Mouse (Mus musculus): Measurements from ENCODE around the gene Pnmal1.
"Not testable (repeated sequence)": the region's sequence is repeated elsewhere in the genome, so short reads cannot be mapped to it uniquely, and the experiment has no call there.

Gene Pnmal1

DNA sequence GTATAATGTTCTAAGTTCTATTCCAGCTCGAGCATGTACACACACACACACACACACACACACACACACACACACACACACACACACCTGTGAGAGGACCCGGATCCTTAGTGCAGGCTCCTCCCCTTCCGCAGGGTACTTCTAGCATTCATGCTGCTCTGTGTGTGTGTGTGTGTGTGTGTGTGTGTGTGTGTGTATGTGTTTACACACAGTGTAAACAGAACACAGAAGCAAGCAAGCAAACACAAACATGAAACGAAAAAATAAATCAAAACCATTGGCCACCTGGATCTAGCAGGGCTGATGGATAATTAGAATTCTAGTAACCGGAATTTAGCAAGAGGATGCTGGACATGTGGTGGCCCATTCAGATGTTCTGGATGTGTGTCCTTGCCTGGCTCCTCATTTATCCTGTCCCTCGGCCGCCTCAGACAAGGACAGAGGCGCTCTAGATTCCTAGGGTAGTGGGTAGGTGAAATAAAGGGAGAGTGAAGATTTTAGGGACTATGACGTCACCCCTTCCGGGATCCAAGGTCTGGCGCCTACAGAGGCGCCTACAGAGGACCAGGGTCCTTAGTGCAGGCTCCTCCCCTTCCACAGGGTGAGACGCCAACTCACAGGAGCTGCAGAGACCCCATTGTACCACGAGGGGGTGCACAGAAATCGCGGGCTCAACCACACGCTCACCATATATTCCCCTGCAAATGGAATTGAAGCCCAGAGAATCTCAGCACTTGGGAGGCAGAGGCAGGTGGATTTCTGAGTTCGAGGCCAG, 8.4 kb upstream of the Pnmal1 start:
- DNase-seq (ENCODE audit: low spot score in 2 of 2), result peak; percentile 86 to 87

DNA sequence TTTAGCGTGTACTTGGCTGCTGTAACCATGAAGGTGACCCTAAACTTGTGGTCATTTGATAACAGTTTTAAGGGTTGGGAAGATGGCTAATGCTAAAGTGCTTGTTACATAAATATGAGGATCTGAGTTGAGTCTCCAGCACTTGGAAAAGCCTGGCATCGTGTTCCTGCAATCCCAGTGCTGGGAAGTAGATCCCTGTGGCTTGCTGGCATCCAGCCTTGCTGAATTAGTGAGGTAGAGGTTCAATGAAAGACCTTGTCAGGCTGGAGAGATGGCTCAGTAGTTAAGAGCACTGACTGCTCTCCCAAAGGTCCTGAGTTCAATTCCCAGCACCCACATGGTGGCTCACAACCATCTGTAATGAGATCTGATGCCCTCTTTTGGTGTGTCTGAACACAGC, 5.7 kb upstream of the Pnmal1 start:
- not testable (repeated sequence) for DNase-seq (ENCODE audit: low spot score in 2 of 2)

DNA sequence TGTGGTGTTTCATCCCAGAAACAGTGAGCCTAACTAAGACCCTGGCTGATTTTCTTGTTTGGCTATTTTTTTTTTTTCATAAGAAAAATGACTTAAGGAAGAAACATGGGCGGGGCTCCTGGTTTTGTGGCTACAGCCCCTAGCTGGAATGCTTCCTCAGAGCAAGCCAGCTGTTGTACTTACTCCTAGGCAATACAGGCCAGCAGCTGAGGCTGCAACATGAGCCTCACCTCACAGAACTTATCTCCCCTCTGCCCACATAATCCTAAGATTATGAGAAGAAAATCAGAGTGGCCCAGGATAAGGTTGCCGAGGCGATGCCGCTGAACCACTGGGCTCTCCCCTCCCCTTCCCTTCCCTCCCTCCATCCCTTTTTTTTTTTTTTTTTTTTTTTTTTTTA, 3.8 kb upstream of the Pnmal1 start:
- DNase-seq (ENCODE audit: low spot score in 2 of 2), result no peak

DNA sequence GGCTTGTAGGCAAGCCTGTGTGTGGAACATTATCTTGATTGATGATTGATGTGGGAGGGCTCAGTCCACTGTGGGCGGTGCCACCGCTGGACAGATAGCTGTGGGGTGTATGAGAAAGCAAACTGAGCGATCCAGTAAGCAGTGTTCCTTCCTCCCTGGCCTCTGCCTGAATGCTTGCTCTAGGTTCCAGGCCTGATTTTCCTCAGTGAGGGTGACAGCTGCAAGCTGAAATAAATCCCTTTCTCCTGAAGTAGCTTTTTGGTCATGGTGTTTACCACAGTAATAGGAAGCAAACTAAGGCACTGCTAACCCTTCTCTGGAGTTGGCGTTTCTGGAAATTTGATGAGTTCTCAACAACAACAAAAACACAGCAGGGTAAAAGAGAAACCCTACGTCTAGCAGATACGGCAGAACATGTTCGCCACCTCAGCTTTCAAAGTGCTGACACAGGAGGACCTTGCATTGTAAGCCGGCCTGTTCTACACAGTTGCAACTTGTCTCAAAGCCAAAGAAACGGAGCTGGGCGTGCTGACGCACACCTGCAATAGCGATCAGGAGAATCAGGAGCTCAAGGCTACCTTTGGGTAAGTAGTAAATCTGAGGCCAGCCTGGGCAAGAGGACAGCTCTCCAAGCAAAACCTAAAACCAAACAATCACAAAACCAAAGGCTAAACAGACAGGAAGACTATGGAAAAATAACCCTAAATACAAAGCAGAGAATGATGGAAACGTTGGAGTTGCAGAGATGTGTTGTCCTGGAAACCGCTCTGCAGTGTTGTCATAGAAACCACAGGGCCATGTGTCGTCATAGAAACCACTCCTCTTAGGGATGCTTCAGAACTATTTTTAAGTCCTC, 2.8 kb upstream of the Pnmal1 start:
- DNase-seq (ENCODE audit: low spot score in 2 of 2), result no peak

DNA sequence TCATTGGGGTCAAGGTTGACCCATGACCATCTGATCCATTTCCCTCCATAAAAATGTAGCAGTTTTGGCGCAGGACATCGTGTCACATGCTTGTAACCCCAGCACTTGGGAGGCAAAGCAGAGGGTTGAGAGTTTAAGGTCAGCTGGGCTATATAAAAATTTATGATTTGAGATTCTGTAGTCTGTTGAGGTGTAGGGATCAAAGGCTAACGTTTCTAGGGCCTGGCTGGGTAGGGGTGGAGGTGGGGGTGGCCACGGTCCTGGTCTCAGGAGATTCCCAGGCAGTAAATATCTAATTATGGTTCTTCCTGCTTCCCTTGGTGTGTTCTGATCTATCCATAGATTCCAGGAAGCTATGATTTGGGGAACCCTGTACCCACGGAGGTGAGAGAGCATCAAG, 2.2 kb downstream of the Pnmal1 start:
- no peak for DNase-seq (ENCODE audit: low spot score in 2 of 2)

DNA sequence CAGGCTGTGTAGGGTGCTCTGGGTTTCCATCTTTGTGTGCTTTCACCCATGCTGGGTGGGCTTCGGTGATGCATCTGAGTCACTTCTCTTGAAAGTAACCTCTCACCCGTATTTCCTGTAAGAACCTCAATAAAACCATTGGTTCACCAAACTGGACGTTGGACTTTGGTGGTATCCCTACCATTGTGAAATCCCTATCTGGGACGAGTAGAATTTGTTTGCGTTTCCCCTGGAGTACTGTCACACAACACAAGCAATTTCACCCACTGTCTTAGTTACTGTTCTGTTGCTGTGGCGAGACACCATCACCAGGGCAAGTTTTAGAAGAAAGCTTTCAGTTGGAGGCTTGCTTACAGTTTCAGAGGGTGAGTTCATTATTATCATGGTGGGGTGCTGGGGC, 8.9 kb downstream of the Pnmal1 start:
- no peak for DNase-seq (ENCODE audit: low spot score in 2 of 2)

DNA sequence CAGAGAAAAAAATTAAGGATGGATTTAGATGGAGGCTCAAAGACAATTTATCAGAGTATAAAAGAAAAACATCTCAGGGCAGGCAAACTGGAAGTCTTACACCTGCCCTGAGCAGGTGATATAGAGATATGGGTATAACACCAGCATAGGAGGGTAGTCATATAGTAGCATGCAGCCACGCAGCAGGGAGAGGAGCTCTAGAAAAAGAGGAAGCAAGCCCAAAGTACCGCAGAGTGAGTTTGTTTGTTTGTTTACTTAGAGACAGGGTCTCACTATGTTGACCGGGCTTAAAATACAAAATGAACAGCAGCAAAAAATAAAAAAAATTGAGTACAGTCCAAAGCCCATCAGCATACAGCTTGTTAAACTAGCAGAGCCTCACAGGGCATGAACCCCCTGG, 11.7 kb downstream of the Pnmal1 start:
- DNase-seq (ENCODE audit: low spot score in 2 of 2), result no peak

DNA sequence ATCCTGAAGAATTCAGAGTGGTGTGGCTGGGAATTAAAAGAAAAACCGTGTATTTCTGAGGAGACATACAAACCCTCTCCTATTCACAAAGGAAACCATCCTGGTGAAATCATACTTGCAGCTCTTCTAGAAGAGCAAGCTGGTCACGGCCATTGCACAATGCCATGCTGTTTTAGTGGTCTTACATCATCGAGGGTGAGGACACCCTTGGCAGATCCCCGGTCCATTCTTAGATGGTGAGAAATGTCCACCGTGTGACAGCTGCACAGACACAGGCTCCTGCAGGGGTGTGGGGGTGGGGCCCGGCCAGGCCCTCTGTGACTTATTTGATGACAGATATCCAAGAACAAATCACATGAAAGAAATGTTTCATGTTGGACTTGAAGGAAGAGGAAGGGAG, 14.5 kb downstream of the Pnmal1 start:
- DNase-seq (ENCODE audit: low spot score in 2 of 2), result peak in 1 of 2 experiments; percentile 34

DNA sequence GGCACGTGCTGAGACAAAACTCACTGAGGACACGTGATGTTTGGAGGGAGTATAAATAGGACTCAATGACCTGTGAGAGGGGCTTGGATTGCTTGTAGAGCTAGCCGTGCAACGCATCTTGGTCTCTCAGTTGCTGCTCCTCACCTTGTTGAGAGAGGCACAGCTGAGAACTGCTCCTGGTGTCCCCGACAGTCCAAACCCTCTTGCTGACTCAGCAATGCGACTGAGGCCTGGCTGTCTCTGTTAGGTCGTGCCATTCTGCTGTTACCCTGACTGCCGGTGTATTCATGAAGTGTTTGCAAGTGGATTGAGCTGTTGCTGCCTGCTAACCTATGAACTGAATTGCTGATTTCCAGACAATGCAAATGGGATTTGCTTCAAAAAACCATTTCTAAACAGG, 16.8 kb downstream of the Pnmal1 start:
- DNase-seq (ENCODE audit: low spot score in 2 of 2), result no peak

DNA sequence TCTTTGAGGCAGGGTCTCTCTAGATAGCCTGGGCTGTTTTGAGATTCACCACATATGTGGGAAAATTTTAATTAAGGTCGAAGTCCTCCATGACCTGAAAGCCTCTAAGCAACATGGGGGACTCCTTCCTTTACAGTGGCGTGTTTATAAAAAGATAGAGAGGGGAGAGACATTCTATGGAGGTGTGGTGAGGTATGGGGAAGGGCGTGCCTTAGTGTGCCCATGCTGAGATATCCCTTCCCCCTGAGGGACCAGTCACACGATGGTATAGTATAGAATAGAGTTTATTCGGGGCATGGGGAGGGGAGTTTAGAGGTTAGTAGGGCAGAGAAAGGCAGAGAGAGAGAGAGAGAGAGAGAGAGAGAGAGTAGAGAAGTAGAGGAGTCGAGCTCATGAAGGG, 18.7 kb downstream of the Pnmal1 start:
- no peak for DNase-seq (ENCODE audit: low spot score in 2 of 2)

DNA sequence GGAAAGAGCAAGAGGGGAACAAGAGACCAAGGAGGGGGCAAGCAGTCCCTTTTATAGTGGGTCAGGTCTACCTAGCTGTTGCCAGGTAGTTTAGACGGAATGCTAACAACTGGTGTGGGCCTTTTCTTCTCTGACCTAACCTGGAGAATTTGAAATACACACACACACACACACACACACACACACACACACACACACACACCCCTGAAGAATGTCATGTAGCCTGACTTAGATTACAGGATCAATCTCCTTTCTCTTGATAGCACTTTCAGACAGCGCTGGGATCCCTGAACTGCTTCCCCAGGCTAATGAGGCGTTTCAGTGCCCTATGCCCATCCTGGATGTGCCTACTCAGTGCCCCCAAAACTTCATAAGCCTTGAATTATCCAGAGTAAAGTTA, 19.1 kb downstream of the Pnmal1 start:
- no peak for DNase-seq (ENCODE audit: low spot score in 2 of 2)

DNA sequence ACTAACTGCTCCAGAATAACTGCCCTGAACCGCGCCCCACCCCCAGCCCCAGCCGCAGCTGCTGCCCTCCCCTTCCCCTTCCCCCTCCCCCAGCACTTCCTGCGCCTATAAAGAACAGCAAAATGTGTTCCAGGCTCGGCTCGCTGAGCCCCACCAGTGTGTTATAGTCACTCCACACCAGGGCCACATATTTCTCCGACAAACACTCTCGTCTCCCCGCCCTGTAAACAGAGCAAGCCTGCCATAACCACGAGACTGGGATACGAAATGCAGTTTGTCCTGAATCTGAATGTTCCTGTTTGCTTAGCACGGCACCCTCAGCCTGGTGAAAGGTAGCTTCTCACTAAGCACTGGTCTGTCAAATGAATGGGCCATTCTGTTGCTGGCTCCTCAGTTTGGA, 20.9 kb downstream of the Pnmal1 start:
- no peak for DNase-seq (ENCODE audit: low spot score in 2 of 2)

DNA sequence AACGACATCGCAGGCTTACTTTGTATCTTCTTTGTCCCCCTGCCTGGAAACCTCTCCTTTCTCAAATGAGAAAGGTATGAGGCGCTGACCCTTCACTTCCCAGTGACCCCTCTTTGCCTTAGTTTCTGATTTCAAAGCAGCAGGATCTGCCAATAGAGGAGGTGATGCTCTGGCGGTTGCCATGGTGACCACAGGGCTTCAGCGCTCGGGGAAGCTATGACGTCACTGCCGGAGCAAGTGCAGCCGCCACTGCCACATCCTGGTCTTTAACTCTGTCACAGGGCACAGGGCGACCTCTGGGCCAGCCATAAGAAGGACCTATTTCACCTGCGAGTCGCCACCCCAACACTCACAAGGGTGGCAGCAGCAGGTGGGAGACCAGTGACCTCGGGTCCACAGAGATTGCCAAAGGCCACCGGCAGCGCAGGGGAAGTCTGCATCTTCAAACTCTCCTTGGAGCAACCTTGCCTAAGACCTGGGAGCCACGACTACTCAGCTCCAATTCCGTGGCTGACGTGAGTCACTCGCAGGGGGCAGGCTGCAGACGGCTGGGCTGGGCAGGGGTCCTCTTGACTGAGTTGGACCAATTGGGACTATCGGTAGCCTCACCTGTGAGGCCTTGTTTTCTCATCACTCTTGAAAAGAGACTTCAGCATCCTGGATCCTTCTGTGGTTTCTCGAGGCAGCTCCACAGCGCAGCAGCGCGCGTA, 23.5 kb downstream of the Pnmal1 start, which contains the start of gene Gm42372:
Gene Gm42372, plus strand, starts transcription at position 228 of the 710 bp plus-strand sequence.
- DNase-seq (ENCODE audit: low spot score in 2 of 2), result peak; percentile 72 to 78

DNA sequence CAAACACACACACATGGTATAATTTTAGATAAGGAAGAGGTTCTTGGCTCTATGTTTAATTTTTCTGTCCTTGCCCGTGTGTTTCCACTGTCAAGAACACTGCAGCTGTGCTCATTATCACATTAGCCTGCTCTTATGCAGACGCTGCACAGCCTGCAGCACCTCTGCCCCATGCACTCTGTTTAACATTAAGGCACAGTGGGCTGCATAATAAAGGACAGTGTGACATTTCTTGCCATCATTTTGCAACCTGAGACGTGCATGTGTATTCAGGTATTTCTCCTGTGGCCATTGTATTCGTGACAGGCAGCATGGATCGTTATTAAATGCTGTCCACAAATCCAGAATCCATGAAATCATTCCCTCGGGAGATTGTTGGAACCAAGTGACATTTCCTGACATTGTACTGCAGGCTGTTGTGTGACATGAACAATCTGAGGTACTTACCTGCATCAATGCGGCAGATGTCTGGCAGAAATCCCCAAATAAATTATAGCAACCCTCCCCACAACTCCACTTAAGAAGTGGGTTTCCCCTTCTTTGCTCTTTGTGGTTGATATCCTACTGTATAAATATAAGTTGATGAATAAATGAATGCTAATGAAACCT, 28.2 kb downstream of the Pnmal1 start:
- no peak for DNase-seq (ENCODE audit: low spot score in 2 of 2)

DNA sequence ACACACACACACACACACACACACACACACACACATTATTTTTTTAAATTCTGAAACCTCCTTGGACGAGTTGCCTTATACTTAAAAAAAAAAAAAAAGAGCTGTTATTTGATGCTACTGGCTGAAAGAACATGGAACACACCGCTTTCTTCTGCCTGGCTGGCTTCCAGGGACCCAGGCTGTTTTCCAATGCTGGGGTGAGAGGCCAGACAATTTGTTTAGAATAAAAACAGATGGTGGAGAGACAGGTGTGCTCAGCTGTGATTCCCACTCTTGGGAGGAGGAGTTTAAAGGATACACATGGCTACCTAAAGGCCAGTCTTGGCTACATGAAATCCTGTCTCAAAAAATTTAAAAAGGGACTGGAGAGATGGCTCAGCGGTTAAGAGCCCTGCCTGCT, 28.9 kb downstream of the Pnmal1 start:
- DNase-seq (ENCODE audit: low spot score in 2 of 2), result peak in 1 of 2 experiments; percentile 63

DNA sequence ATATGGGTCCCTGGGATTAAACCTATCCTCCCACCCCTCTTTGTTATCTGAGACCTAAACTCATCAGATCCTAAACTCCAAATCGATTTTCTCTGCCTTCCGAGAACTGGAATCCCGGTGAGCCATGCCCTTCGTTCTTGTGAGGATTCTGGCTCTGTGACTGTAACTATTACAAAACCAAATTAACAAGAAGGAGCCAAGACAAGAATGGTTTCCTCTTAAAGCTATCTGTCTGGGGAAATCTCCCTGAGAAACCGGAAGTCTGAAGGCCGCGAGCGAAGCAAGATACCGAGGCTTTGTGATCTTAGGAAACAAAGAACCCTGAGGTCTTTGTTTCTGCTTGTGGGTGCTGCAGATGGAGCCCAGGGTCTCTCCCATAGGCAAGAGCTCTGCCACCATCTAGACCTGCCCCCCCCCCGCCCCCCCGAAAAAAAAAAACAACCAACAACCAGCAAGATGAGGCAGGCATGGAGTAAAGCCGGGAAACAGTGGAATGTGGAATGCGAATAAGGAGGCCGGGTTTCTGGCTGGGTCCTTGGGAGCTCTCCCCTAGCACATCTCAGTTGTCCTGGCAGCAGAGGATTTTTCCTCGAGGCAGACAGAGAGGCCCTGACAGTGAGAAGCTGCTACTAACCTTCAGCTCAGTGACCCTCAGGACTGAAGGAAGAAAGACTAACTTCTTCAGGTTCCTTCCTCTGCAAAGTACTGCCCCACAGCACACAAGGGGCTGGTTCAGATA, 30.7 kb downstream of the Pnmal1 start:
- no peak for DNase-seq (ENCODE audit: low spot score in 2 of 2)

DNA sequence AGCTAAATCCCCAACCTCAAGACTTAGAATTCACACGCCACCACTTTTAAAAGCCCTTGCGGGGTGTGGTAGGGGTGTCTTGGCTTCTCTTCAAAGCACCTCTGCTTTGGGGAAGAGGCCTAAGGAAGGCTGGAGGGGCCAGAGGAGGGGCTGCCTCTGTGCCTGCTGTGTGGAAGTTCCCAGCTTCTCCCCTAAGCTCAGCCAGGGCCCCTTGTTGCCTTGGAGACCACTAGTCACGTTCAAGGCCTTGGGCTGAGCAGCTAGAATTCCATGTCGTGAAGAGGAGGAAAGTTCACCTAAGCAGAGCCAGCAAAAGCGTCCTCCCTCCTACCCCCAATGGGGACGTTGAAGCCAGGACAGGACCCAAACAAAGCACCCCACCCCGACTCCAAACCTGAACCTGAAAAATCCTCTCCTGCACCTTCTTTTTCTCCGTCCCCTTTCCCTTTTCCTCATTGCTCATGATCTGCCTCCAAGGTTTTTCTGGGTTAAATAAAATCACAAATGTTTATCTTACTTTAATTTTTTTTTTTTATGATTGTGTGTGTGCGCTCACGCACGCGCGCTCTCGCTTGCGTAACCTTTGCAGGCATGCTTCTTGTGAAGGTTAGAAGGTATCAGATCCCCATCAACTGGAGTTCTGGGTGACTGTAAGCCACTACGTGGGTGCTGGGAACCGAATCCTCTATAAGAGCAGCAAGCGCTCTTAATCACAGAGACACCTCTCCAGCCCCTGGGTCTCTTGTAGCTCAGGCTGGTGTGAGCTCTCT, 32.4 kb downstream of the Pnmal1 start:
- no peak for DNase-seq (ENCODE audit: low spot score in 2 of 2)

DNA sequence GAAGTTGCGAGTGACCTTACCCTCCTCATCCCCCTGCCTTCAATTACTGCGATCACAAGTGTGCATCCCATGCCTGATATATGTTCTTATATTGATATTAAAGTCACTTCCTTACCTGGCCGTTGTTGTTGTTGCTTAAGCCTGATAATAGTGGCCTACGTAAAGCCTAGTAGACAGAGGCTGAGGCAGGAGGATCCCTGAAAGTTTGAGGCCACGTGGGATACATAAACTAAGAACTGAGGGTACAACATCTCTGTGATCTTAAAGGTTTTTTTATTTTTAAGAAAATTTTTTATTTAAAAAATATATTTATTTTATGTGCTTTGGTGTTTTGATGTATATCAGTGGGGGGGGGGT, 33.0 kb downstream of the Pnmal1 start, which contains the start of gene Ccdc8:
Gene Ccdc8, plus strand, starts transcription at position 258 of the 357 bp plus-strand sequence.
- no peak for DNase-seq (ENCODE audit: low spot score in 2 of 2)

DNA sequence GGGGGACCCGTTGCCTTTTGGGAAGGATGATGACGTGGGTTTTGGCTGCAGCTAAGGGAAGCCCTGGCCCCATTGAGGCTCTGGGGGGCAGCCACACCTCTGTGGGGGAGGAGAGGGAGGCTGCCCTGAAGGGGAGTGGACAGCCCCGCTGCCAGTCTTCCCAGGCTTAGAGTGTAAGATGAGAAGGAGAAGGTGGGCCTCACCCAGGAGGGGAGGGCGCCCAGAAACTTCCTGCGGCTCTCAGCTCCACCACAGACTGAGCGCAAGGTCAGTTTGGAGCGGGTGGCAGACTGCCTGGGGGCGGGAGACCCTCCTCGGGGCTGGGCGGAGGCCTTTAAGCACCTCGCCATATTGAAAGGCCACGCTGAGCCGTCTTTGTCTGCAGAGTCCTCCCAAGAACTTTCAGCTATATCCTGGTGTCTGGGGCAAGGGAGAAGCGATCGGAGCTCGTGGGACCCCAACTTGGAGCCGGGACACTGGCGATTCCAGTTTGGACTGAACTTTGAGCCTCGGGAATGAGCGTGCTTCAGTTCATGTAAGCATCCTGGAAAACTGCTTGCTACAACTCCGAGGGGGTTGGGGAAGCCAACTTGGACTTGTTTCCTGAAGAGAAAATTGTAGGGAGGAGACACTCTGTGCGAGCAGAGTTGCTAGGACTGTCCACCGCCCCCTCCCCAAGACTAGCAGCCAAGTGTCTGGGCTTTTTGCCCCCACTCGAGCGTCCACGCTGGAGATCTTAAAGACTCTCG, 34.3 kb downstream of the Pnmal1 start:
- peak in 1 of 2 experiments; percentile 48 for DNase-seq (ENCODE audit: low spot score in 2 of 2)

DNA sequence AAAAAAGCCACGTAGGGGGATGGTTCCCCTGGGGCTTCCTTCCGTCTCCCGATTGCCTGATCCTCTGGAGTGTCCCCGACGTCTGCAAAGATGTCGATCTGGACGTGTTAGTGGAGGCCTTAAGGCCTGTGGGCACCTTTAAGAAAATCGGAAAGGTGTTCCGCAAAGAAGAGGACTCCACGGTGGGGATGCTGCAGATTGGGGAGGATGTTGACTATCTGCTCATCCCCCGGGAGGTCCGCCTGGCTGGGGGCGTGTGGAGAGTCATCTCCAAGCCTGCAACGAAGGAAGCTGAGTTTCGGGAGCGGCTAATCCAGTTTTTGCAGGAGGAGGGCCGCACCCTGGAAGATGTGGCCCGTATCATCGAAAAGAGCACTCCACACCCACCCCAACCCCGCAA, 34.9 kb downstream of the Pnmal1 start:
- no peak for DNase-seq (ENCODE audit: low spot score in 2 of 2)
